Mouse (Mus musculus): Measurements from ENCODE around the gene Pde6d.

DNA sequence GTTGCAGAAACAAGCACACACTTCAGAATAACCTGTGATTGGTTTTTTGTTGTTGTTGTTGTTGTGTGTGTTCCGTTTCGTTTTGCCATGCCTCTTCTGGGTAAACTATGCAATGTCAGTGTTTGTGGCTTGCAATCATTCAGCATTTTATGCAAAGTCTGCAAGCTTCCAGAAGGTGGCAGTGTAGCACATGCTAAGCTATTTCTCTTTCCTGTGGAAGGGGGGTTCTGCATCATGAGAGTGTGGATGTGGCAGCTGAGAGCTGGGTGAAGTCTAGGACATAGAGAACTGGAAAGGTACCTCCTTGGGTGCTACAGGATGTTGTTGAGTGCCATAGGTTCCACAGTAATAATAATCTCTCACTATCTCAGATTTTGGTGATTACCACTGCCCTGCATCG is 16.1 kb upstream of the Pde6d start:
- no peak for TF ChIP-seq POLR2A (IDR thresholded peaks at IDR 0.05; ENCODE audit: borderline replicate concordance, extremely low read depth, insufficient read depth, insufficient read length, poor library complexity, severe bottlenecking)
- peak; percentile 61; the same call in 1 of the 2 replicates for TF ChIP-seq CTCF (IDR thresholded peaks at IDR 0.05; ENCODE audit: borderline replicate concordance, extremely low read depth, insufficient read depth, insufficient read length)

Measured in brain, embryonic 14.5 days (tissue).